Mouse (Mus musculus) embryo, embryonic 11 days (tissue): ENCODE measurements at regions not wholly inside any gene's neighbourhood (a gene's known extent, or its start where the extent isn't known, plus 50 kb on each side); places are given as distances from the start of the nearest gene placed in this dataset.
"Not testable (repeated sequence)": the region's sequence is repeated elsewhere in the genome, so short reads cannot be mapped to it uniquely, and the experiment has no call there.

Experiments
- DNase-seq: peaks from one replicate; pipeline ENCODE4 v3.0.0-alpha.2; 2015

GRCm38 (mm10) chr12:43326714-43327334 lies 883.3 kb downstream of the Dnajb9 start:
- no peak for DNase-seq

- DNase-seq = no peak
Observed at GRCm38 (mm10) chr12:43310293-43310692, 899.8 kb downstream of the Dnajb9 start.

- no peak for DNase-seq
Observed at GRCm38 (mm10) chr12:43306502-43307051, 903.5 kb downstream of the Dnajb9 start.

- no peak for DNase-seq
Observed at GRCm38 (mm10) chr12:43300504-43300903, 909.6 kb downstream of the Dnajb9 start.

GRCm38 (mm10) chr12:43280442-43280841 lies 929.7 kb downstream of the Dnajb9 start:
- no peak for DNase-seq

- no peak for DNase-seq
Observed at GRCm38 (mm10) chr12:43265016-43265415, 945.1 kb downstream of the Dnajb9 start.

- no peak for DNase-seq
Observed at GRCm38 (mm10) chr12:43263845-43264244, 946.3 kb downstream of the Dnajb9 start.

GRCm38 (mm10) chr12:43225950-43226349 lies 984.2 kb downstream of the Dnajb9 start:
- DNase-seq = no peak

- DNase-seq = peak; percentile 7
Observed at GRCm38 (mm10) chr12:43223768-43224435, 986.2 kb downstream of the Dnajb9 start.

GRCm38 (mm10) chr12:43212341-43212740 lies 997.8 kb downstream of the Dnajb9 start:
- not testable (repeated sequence) for DNase-seq

- DNase-seq = no peak
Observed at GRCm38 (mm10) chr12:43204589-43204988, 1005.5 kb downstream of the Dnajb9 start.
